Mouse (Mus musculus) lung, adult 18-20 months (tissue): ENCODE results near the gene Mif4gd.

Experiments
- DNase-seq, 2 experiments: peaks; one replicate each; pipeline ENCODE4 v3.0.0; 2022; ENCODE audit warnings: mixed read lengths in 2 of 2

Mif4gd gene

DNA sequence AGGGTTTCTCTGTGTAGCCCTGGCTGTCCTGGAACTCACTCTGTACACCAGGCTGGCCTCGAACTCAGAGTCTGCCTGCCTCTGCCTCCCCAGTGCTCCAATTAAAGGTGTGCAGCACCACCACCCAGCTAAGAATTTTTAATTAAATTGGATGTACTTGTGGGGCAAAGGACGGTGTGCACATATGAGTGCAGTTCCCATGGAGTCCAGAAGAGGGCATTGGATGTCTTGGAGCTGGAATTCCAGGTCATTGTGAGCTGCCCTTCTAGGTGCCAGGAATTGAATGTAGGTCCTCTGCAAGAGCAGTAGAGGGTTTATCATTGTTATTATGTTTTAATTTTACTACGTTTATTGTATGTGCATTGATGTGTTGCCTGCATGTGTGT lies 18.7 kb upstream of the Mif4gd start:
- DNase-seq, result peak; percentile 63 to 72

DNA sequence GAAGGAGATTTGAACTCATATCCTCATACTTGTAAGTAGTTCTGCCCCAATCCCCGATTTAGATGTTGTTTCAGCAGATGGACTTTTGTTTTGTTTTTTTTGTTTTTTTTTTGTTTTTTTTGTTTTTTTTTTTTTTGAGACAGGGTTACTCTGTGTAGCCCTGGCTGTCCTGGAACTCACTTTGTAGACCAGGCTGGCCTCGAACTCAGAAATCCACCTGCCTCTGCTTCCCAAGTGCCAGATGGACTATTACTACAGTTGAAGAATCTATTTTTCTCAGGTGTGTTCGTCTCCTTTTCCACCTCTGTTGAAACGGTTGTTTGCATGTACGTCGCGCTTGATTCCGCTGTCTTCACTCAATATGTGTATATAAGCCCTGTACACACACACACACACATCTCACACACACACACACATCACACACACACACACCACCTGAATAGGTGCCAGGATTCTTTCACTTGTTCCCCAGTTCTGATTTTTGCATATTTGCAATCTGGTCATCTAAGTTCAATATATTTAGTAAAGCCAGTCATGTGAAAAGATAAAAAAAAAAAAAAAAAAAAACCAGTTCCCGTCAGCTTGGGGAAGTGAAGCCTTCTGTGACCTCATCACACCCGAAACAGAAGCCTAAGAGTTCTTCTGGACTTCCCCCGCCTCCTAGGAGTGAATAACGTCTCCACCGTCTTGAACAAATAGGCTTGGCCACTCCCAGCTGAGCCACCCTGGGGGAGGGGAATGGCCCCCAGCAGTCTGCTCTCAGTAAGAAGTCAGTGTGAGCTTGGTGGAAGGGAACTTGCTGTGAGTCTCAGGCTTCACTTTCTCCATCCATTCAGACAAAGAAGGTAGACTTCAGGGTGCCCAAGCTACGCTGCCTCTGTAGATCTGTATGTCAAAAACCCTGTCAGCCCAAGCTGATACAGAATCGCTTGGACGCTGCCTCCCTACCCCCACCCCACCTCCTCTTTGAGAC lies 18.0 kb upstream of the Mif4gd start:
- peak; percentile 81 to 87 for DNase-seq

DNA sequence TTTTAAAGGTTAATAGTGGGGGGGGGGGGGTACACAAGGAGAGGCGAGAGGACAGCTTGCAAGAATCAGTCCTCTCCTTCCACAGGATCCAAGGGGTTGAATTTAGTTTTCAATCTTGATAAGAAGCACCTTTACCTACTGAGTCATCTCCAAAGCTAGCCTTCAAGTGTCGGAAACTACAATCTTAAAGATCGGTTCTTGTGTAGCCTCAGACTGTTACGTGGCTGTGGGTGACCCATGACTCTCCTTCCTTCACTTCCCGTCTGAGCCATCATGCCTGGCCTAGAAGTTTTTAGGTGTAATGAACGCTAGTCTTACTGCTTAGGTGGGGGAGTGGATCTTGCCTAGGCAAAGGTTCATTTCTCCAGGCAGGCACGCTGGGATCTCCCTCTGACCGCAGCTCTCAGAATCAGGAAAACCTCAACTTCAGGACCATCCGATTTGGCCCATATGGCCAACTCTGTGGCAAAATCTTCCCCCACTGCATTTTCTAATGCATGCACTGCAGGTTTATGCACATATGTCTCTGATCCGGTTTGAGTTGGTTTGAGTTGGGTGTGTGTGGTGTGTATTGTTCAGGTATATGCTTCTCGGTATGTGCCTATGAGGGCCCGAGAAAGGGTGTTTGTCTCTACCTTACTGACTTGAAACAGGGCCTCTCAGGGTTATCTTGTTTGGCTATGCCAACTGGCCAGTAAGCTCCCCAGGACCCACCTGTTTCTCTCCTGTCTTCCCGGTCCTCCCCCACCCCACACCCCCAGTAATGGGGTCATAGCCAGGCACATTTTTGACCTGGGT lies 17.2 kb upstream of the Mif4gd start:
- DNase-seq, result no peak

DNA sequence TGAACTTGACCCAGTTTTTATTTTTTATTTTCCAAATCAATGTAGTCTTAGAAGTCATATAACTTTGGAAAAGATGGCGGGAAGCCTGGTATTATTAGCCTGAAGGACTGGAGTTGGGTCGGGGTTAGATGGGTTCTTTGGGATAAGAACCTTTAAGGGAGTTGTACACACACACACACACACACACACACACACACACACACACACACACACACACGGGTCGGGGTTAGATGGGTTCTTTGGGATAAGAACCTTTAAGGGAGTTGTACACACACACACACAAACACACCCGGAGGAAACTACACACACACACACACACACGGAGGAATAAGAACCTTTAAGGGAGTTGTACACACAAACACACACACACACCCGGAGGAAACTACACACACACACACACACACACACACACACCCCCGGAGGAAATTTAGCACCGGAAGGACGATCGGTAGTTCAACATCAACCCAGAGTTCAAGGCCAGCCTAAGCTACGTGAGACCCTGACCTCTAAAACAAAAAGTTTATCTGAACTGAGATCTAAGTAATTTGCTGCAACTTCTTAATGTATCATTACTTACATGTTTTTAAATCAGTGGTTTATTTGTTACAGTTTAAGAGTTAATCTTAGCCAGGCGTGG lies 15.8 kb upstream of the Mif4gd start:
- no peak for DNase-seq

DNA sequence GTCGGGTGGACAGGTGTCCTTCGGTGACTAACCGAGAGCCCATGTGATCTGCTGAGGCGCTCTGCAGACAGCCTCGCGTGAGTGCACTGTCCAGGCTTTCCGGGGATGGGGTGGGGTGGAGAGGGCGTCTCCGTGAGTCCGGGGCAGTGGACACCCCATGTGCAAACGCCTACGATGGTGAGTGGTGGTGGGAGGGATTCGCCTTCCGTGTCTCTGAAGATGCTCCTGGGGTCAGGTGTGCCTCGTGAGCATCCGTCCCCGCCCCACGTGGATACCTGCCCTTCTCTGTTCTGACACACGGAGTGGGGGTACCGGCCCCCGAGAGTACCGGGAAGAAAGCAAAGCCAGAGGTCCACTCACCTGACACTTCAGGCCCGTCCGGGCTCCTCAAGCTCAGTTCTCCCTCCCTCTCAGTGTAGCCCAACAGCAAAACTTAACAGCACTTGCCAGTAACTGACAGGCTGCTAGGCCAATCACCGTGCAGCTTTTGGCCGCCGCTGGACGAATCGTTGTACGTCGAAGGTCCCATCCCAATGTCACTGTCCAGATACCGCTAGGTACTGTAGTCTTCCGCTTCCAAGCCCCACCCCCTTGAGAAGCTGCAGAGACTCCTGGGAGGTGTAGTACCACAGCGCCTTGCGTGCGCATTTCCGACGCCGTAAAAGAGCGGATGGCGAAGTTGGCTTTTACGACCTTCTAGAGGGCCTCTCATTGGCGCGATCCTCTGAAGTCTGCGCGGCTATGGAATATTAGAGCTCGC lies 15.1 kb upstream of the Mif4gd start, which contains the start of gene Slc25a19:
TSS of gene Slc25a19 (minus strand) at position 591 of the 760 bp plus-strand sequence.
- DNase-seq, result peak; percentile 100

DNA sequence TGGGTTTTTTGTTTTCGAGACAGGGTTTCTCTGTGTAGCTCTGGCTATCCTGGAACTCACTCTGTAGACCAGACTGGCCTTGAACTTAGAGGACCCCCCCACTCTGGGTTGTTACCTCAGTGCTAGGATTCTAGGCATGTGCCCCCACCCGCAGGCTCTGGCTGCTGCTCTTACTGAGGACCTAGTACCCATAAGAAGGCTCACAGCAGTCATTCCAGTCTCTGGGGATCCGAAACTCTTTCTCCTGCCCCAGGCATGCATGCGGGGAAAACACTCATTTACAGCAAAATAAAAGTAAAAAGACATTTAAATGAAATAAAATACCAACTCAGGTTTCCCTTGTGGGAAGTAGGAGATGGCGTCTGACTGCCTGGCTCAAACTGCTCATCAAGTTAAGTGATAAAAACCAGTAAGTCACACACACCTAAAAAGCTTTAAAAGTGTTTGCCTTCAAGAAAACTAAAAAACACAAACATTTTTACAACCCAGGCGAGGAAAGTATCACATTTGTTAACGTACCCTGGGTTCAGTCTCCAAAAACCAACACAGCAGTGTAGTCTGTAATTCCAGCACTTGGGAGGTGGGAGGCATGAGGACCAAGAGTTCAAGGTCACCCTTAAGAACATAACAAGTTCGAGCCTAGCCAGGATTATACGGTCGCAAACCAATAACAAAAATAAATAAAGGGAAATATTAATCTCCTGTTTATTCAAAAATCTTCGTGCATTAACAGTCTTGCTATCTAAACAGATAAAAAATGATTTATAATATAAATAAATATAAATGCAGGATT lies 14.3 kb upstream of the Mif4gd start:
- no peak for DNase-seq

DNA sequence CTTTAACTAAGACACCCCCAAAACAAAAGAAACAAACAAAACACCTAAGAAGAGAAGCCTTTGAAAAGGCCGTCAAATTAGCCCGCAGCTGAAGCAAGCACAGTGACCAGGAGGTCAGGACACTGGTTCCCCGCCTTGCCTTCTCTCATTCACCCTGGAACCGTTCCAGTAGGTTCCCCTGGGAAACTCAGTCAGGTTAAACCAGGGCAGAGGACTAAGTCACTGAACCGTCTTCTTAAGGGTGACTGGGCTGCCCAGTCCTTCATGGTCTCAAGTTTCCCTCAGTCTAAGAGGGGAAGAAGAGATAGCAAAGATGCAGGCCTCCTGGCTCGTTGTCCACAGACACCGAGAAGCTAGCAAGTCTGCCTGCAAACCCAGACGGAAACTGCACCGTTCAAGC lies 13.1 kb upstream of the Mif4gd start:
- DNase-seq, result no peak

DNA sequence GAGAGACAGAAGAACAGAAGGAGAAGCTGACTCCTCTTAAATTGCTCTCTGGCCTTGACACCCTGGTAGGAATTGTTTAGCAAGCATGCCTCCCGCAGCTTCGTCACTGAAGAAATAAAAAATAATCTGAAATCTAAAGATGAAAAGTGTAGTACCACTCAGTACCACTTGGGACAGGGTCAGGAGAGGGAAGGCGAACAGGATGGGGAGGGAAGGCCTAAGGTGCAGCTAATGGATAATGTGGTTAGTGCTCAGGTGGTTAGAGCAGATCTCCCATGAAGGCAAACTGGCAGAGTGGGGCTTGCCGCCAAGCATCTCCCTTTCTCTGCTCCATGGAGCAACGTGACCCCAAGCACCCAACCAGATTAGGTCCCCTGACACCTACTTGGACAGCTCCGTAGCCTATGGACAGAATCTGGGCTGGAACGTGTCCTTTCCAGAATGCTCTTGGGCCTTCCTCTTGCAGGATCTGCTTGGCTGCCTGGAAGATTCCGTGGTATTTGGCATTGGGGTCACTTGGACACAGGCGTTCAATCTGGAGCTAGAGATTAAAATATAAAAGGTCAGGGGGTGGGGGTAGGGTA lies 10.8 kb upstream of the Mif4gd start:
- no peak for DNase-seq

DNA sequence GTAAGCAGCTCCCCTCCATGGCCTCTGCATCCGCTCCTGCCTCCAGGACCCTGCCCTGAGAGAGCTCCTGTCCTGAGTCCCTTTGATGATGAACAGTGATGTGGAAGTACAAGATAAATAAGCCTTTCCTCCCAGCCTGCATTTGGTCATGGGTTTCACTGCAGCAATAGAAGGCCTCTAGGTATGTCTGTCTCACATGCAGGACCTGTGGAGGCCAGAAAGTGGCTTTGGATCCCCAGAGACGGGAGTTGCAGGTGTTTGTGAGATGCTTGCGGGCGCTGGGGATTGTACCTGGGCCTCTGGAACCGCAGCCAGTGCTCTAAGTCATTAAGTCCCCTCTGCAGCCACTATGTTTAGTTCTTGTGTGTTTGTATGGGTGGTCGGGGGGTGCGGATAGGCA lies 7.2 kb upstream of the Mif4gd start:
- DNase-seq, result no peak

DNA sequence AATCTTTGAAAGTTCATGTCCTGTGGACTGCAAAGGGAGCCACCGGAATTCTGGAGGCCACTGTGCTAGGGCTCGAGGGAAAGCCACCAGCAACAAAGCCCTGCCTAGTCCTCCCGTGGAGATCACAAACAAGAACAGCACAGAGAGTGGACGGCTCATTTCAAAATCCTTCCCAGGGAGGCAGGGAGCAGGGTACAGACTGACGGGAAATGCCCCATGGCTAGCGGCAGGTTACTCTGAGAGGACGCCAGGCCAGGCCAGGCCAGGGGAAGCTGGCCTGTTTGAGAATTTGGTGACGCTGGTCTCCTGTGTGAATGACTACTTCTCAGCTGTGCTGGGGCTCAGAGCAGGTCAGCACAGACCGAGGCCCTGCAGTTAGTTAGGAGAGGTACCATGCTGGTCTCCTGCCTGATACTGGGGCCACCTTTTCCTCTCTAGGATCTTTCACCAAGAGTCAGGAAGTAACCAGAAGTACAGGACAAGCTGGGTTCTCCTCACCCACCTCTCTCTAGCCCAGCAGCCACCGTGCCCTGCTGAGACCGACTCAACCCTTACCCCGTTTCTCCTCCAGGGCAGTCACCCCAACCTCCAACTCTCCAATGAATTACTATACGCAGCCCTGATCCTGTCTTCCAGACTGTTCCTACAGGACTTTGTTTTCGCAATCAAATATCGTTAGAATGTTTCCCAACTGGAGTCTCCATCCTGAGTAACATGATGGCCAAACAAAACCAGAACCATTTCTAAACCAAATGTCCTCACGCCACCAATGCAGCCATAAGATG lies 6.2 kb upstream of the Mif4gd start:
- no peak for DNase-seq

DNA sequence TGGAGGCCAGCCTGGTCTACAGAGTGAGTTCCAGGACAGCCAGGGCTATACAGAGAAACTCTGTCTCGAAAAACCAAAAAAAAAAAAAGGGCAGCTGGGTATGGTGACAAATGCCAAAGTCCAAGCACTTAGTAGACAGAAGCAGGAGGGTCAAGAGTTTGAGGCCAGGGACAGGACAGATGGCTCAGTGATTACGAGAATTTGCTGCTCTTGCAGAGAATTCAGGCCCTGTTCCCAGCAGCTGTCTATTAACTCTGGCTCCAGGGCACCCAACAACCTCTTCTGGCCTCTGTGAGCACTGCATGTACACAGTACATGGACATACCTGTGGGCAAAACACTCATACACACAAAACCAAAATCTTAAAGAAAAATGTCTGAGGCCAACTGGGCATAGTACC lies 5.2 kb upstream of the Mif4gd start:
- DNase-seq, result no peak

DNA sequence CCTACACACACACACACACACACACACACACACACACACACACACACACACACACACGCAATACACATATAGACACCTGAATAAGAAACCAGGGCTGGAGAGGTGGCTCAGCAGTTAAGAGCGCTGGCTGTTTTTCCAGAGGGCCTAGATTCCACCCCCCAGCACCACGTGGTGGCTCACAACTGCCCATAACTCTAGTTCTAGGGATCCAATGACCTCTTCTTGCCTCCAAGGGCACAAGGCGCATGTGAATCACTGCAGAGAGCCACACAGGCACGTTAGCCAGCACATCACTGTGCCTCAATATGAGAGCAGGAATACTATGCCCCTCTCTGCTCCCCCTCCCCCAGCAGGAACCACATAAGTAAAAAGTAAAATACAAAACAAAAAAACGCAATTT lies 4.1 kb upstream of the Mif4gd start:
- no peak for DNase-seq

DNA sequence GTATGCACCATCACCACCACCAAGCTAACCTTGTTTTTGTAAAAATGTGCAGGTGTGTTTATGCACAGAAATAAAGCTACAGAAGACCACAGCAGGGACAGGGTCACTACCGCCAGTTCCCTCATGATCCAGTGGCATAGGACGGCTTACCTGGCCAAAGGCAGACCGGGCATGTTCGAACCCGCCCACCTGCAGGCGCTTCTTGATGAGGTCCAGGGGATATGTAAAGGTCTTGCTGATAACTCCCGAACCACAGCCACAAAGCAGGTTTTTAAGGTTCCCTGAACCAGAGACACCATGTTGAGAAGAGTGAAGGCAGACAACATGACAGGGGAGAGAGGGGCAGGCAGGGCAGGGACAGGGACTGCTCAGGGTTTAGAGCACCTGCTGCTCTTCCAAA lies 3.6 kb upstream of the Mif4gd start:
- no peak for DNase-seq

DNA sequence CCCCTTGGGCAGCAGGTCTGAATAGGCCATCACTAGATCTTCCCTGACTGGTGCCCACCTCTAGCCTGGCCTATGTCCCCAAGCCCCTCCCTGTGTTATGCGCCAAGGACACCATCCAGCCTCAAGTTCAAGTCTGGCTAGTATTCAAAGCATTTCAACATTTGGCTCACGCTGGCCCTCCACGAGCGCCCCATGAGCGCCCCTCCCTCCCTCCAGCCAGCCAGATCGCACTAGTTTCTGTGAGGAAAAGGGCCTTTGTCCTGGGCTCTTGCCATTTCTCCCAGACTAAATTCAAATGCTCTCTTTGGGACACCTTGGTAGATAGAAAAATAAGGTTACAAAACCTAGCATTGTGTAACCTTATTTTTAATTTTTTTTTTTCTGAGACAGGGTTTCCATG lies 3.1 kb upstream of the Mif4gd start:
- no peak for DNase-seq

DNA sequence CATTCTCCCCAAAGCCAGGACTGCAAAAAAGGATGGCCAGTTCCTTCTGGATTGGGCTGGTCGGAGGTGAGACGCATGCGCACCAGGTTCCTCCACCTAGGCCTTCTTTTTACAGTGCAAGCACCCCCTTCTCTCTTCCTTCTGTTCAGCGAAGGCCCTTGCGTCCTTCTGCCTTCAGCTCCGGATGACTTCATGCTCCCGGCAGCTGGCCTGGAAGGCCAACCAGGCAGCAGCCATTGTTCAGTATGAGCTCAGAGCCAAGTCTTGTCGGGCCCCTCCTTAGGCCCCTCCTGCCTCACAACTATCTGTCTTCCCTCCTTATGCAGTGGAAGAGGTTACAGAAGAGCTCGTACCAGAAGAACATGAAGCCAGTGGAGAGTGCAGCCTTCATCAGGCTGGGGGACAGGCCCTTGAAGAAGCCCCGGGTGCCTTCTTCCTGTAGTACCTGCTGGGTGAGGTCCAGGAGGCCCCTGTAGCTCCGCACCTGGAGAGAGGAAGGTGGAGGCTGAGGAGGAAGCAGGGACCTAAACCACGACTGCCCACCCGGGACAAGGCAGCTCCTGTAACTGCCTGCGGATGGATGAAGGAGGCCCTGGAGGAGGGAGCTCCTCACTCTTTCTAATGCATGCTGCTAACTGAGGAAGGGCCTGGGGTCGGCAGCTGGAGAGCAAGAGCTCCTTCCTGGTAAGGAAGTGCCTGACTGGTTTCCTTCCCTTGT lies 2.5 kb upstream of the Mif4gd start:
- DNase-seq, result no peak

DNA sequence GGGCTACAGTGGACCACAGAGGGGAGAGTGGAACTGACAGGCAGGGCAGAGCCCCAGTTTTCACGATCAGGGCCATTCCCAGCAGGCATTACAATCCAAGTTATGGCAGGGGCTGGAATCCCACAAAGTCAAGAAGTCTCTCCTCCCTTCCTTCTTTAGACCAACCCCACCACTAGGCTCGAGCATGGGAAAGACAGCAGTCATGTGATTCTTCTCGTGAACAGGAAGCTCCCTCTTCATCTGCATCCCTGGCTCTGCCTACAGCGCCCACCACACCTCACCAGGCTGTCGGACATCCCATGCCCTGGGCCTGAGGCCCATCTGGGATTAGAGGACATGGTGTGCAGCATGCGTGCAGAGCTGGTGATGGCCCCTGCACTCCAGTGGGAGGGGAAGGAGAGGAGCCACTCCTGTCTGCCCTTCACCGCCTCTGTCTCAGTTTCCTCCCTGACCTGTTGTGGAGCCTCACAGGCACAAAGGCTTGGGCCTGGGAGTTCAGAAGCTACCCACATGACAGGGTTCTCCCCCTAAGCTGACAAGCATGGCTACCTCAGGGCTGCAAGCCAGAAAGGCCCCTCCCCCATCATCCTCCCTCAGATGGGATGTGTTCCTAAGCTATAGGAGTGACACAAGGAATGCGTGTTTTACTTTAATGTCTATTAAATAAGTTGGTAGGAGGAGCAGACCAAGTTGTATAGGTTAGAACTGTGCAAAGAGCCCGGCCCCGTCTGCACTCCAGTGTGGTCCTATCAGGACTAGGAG lies 1.8 kb upstream of the Mif4gd start:
- no peak for DNase-seq

DNA sequence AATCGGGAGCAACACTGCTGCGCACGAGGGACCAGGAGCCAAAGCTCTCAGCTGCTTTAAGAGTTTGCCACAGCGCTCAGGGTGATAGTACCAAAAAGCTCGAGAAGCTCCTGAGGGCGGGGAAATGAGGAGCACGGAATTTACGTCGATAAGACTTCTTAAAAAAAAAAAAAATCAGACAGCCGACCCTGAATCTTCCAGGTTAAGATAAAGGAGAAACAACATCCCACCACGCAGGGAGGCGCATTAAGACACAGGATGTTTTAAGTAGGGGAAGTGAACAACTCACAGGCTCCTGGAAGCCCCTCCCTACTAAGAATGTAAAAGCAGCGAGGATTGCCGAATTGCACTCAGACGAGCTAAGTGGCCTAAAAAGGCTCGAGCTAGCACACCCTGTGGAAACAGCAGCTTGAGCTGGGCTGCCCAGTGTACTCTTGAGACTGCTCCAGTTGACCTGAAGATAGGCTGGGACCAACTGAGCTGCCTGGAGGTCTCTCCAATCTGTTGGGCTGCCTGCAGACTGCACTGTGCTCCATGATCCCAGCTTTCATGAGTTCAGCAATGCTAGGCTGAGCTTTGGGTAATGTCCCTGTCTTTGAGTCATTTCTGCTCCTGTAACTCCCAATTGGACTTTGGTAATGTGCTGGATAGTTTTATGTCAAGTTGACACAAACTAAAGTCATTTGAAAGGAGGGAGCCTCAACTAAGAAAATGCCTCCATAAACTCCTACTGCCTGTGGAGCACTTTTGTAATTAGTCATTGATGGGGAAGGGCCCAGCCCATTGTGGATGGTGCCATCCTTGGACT lies 573 bp upstream of the Mif4gd start:
- DNase-seq, result peak; percentile 49 to 62

DNA sequence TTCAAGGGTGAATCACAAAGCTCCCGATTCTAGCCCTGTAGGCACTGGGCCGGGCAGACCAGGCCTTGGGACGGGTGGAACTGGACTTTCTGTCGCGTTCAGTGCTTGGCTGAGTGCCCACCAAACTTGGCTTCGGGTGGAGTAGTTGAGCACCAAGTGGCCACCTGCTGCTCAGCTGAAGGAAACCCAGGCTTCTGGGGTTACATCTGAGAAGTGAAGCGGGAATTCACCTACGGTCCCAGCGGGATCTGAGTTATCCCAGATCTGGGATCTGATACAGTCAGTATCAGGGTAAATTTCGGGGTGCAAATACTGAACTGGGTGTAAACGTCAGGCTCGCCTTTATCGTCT lies 735 bp downstream of the Mif4gd start:
- DNase-seq, result peak; percentile 87 to 90
